Mouse (Mus musculus) frontal cortex, postnatal 36 days (tissue): ENCODE measurements at regions not wholly inside any gene's neighbourhood (a gene's known extent, or its start where the extent isn't known, plus 50 kb on each side); places are given as distances from the start of the nearest gene placed in this dataset.
"Not testable (repeated sequence)": the region's sequence is repeated elsewhere in the genome, so short reads cannot be mapped to it uniquely, and the experiment has no call there.

ENCODE experiments used
- DNase-seq, 2 experiments: peaks; one replicate each; pipeline ENCODE4 v3.0.0; 2022; ENCODE audit warnings: low spot score in 2 of 2

DNA sequence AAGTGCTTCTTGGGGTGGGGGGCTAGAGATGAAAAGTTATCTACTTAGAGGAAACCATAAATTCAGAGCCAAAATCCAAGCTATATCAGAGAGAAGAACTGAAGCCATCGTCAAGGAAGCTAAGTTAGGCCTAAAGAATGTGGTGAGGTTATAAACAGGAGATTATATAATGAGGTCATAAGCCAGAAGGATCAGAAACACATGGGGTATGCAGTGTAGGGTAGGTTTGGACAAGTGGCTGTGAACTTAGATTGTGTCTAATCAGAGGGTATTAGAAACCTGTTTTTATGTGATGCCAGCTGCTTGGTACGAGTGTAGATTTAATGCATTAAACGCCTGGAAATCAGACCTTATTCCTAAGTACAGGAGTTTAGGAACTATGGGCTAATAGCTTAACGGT lies 154.8 kb upstream of the Mpdz start:
- no peak for DNase-seq

- DNase-seq, result not testable (repeated sequence)
Measured at GRCm38 (mm10) chr4:81593431-81593830, 150.8 kb upstream of the Mpdz start.

GRCm38 (mm10) chr4:81582546-81582945 lies 139.9 kb upstream of the Mpdz start:
- DNase-seq, result no peak

DNA sequence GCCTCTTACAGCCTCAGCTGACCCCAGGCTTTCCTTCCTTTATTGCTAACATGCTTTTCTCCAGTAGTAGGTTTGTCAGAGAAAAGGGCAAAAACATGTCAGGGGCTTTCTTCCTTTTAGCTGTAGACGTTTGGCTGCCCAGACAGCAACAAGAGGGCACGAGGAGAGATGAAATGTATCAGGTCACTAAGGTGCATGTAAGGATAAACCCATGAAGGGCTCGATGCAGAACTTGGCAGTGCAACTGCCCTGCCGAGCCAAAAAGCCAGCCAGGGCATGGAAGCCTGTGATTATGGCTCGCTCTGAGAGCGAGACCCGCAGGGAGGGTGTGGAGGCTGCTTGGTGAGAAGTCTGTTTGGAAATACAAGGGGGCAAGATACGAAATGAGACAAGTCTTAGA lies 137.9 kb upstream of the Mpdz start:
- DNase-seq, result no peak

DNA sequence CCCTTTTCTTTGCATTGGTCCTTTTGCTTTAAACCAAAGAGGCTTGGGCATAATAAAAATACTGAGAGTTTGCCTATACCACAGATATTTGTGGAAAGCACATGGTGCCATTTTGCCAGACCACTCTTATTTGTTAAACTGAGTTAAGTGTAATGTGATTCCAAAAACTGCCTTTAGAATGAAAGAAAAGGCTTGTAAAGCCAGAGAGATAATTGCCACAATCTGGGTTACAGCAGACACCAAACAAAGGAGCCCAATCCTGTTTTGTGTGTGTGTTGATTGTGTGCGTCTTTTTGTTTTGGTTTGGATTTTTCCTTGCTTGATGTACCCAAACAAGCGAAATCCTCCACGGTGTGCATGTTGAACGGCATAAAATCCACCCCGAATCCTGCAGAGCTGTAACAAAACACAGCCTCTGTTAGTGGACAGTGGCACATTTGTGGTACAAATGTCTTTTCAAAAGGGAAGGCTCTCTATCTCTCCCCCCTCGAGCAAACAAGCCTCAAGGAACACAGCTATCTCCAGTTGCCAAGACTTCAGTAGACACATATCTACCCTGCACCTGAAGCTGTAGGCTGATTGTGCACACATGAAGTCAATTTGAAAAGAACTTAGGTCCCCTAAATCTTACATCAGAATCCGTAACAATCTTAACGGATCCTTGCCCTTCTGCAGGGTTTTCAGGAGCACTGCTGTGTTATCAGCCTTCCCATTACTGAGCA lies 136.9 kb upstream of the Mpdz start:
- no peak for DNase-seq

- no peak for DNase-seq
Measured at GRCm38 (mm10) chr4:81578981-81579380, 136.4 kb upstream of the Mpdz start.

DNA sequence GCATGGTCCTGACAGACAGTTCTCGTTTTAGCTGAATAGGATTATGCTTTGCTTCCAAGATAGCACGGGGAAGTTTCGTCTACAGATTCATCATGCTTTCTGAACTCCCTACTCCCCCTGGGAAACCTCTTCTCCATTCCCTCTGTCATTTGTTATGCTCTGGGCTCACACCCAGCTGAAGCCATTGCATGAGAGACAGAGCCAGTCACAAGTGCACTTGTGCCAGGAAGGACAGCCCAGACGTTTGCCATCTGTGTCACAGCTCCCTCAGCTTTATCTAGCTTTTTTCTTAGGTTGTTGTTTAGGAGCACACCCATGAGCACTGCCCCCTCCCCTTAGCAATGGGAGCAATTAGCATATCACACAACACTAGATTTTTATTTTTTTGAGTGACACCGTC lies 131.2 kb upstream of the Mpdz start:
- DNase-seq, result no peak

- no peak for DNase-seq
Measured at GRCm38 (mm10) chr4:81570736-81571135, 128.1 kb upstream of the Mpdz start.

DNA sequence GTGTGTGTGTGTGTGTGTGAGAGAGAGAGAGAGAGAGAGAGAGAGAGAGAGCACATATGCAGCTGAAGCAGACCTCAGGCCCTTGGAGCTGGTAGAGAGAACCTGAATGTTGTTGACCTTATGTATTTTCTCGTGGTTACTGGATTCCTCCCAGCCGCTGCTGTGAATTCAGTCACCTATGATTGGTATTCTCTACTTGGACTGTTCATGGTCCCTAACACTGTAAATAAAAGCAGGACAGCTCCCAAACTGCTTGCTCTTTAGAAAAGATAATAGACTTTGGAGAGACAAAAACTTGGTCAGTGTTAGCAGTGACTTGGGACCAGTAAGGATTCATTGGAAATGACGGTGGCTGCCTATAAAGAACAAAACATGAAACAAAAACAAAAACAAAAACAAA lies 126.9 kb upstream of the Mpdz start:
- DNase-seq, result no peak

DNA sequence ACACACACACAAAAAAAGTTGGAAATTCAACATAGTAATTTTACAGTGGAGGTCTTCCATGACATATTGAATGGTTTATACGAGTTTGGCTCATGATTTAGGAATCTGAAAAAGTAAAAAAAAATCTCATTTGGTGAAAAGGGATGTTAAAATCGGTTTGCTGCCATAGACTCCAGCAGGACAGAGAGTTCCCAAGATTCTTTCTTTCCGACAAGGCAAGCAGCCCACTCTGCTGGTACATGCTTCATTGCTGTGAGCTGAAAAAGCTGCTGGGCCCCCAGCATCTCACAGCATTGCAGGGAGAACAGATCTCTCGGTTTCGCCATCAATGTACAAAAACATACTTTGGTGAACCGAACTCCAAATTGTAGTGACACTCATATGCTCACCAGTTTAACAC lies 125.8 kb upstream of the Mpdz start:
- DNase-seq, result no peak

DNA sequence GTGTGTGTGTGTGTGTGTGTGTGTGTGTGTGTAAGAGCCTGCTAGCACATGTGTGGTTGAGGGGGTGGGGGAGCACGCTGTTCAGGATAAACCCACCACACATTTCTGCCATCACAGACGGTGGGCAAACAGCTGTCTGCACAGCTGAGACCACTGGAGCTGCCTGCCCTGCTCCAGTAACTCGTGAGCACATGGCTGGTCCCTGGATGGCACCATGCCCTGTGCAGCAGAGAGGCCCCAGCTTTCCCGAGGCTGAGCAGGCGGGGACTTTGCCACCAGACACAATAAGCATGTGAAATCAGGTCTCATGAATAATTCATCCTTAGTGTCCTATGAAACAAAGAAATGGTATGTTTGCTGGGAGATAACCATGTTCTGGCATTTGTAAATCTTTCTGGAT lies 125.3 kb upstream of the Mpdz start:
- no peak for DNase-seq

- DNase-seq, result no peak
Measured at GRCm38 (mm10) chr4:81566526-81566925, 123.9 kb upstream of the Mpdz start.

- peak in 1 of 2 experiments; percentile 62 for DNase-seq
Measured at GRCm38 (mm10) chr4:81565422-81566395, 123.1 kb upstream of the Mpdz start.

GRCm38 (mm10) chr4:81564446-81564845 lies 121.8 kb upstream of the Mpdz start:
- no peak for DNase-seq

DNA sequence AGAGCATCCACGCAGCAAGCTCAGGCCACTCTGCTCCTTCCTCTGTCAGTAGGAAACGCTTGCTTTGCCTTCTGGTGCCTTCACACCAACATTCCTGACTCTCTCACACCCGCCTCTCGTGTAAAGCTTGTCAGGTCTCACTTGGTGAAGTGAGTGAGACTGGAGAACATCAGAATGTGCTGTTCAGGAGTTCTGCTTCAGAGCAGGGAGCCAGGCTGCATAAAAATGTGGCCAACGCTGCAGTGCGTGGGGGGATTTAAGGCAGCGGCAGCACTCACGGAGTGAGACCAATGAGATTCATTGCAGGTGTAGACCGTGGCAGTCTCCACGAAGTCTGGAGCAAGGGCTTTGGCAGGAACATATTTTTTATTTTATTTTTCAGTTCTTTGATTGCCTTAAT lies 121.0 kb upstream of the Mpdz start:
- peak; percentile 69 to 73 for DNase-seq

GRCm38 (mm10) chr4:81561453-81561852 lies 118.8 kb upstream of the Mpdz start:
- DNase-seq, result no peak

DNA sequence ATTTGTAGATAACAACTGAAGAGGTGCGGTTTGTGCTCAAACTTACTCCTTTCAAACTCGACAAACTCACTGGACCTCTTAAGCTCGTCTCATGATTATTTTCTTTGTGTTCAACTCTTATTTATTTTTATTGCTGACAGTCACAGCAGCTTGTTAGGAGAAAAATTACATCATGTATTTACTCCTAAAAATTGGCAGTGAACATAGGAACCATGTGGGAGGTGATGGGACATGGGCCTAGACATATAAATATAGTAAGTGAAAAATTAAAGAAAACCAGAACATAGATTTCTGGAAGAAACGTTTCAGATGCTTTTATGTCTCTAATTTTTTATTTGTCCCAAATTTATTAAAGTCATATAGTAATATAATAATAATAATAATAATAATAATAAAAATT lies 108.2 kb upstream of the Mpdz start:
- DNase-seq, result no peak

DNA sequence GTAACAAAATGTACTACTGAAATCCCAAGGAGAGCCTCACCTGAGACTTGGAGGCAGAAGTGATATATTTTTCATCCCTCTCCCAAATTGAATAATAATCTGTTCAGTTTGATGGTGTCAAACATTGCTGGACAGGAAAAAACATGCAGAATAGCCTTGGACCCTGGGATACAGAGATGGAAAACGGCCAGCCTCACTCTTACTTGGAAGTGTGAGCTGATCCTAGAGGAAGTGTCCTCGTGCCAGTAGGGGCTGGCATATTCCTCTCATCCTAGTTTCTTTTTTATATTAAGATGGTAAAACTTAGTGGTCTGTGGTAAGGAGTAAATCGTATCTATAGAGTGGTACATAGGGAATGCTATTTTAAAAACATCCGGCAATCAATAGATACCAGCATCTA lies 107.6 kb upstream of the Mpdz start:
- no peak for DNase-seq

DNA sequence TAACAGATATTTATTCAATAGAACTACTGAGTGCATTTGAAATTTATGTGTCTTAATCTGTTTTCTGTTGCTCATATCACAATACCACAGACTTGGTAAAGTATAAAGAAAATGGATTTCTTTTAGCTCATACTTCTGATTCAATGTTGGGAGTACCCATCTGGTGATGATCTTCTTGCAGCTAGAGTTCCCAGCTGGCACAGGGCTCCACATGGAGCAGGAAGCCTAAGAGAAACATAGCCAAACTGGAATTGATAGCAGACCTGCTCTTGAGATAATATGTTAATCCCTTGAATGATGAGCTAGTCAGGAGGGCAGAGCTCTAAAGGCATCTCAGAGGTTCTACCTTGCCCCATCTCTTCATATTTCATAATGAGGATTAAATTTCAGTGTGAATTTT lies 97.9 kb upstream of the Mpdz start:
- peak in 1 of 2 experiments; percentile 6 for DNase-seq

DNA sequence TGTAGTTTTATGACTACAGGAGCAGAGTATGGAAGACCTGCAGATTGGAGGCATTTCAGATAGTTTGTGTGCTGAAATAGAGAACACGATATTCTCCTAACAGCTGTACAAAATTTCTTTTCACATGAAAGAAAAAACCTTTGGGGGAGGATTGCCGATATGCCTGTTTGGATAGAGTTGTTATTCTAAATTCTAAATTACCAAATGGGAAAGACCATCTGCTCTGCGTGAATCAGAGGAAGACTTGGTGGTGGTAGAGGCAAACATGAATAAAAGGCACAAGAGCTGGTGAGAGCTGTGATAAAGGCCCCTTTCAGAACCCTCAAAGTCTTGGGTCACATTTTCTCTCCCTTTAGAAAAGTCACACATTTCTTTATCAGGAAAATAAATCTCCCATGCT lies 96.9 kb upstream of the Mpdz start:
- peak in 1 of 2 experiments; percentile 10 for DNase-seq

- DNase-seq, result no peak
Measured at GRCm38 (mm10) chr4:81536795-81537194, 94.2 kb upstream of the Mpdz start.

- DNase-seq, result no peak
Measured at GRCm38 (mm10) chr4:81530546-81530945, 87.9 kb upstream of the Mpdz start.

DNA sequence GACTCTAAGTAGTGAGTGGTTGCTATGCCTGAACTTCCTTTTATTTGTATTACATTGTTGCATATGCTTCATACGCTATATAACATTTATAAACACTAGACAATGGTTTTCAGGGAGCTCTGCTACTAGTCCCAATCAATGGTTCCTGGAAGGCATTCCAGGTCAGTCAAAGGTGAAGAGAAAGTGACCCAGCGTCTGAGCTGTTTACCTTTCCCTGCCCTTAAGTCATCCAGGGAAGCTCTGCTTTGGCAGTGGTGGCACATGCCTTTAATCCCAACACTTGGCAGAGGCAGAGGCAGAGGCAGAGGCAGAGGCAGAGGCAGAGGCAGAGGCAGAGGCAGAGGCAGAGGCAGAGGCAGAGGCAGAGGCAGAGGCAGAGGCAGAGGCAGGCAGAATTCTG lies 76.5 kb upstream of the Mpdz start:
- not testable (repeated sequence) for DNase-seq
